Mouse (Mus musculus): ENCODE measurements around the gene Irgc1. TPM values are rescaled to one million over a fixed set of nuclear protein-coding genes. Genes with fewer than 3 reads are reported as not detected.

Irgc1 gene
- polyA plus RNA-seq, 1 experiment from 2014 or later = not detected

- no peak overlapping the region for H3K9ac ChIP-seq (ENCODE audit: low read depth, low read length)
- no peak for ATAC-seq
- no peaks in the 10 kb centered on the region for H3K27me3 ChIP-seq (ENCODE audit: control insufficient read depth, insufficient read depth, low read depth, low read length)
- no peaks in the 10 kb centered on the region for H3K4me1 ChIP-seq (ENCODE audit: control insufficient read depth, insufficient read depth, low read length)
- 79% methylated on average over 2 of the region's 3 CpGs for WGBS
- no peak overlapping the region for H3K4me3 ChIP-seq (ENCODE audit: low read depth, low read length)
- H3K27ac ChIP-seq (ENCODE audit: low read length) = no peak overlapping the region
- no peaks in the 10 kb centered on the region for H3K36me3 ChIP-seq (ENCODE audit: control insufficient read depth, insufficient read depth, low read length)
- H3K4me2 ChIP-seq (ENCODE audit: low read length) = no peak overlapping the region
- no peaks in the 10 kb centered on the region for H3K9me3 ChIP-seq (replicated peaks; ENCODE audit: control insufficient read depth, low read length, poor library complexity, severe bottlenecking)
These were observed 58.0 kb downstream of the Irgc1 start for GRCm38 (mm10) chr7:24394054-24394453.

GRCm38 (mm10) chr7:24391687-24392086 lies 60.4 kb downstream of the Irgc1 start:
- 69% methylated on average over 2 of the region's 2 CpGs for WGBS

GRCm38 (mm10) chr7:24391077-24391476 lies 61.0 kb downstream of the Irgc1 start:
- 48% methylated on average over 5 of the region's 5 CpGs for WGBS
- Histone ChIP-seq H3K27ac (ENCODE audit: low read length) (no peak overlapping the region), H3K36me3 (ENCODE audit: control insufficient read depth, insufficient read depth, low read length) (no peaks in the 10 kb centered on the region), H3K9ac (ENCODE audit: low read depth, low read length) (no peak overlapping the region), H3K9me3 (replicated peaks; ENCODE audit: control insufficient read depth, low read length, poor library complexity, severe bottlenecking) (no peaks in the 10 kb centered on the region), H3K4me3 (ENCODE audit: low read depth, low read length) (no peak overlapping the region), H3K4me2 (ENCODE audit: low read length) (no peak overlapping the region), H3K4me1 (ENCODE audit: control insufficient read depth, insufficient read depth, low read length) (no peaks in the 10 kb centered on the region), H3K27me3 (ENCODE audit: control insufficient read depth, insufficient read depth, low read depth, low read length) (no peaks in the 10 kb centered on the region)
- ATAC-seq = no peak

More at GRCm38 (mm10) chr7:24391687-24392086, 60.4 kb downstream of the Irgc1 start:
- Histone ChIP-seq H3K27me3 (ENCODE audit: control insufficient read depth, insufficient read depth, low read depth, low read length) (no peaks in the 10 kb centered on the region), H3K4me2 (ENCODE audit: low read length) (no peak overlapping the region), H3K36me3 (ENCODE audit: control insufficient read depth, insufficient read depth, low read length) (no peaks in the 10 kb centered on the region), H3K4me3 (ENCODE audit: low read depth, low read length) (no peak overlapping the region), H3K27ac (ENCODE audit: low read length) (no peak overlapping the region), H3K4me1 (ENCODE audit: control insufficient read depth, insufficient read depth, low read length) (no peaks in the 10 kb centered on the region), H3K9ac (ENCODE audit: low read depth, low read length) (no peak overlapping the region), H3K9me3 (replicated peaks; ENCODE audit: control insufficient read depth, low read length, poor library complexity, severe bottlenecking) (no peaks in the 10 kb centered on the region)
- no peak for ATAC-seq

GRCm38 (mm10) chr7:24390512-24390911 lies 61.6 kb downstream of the Irgc1 start:
- Histone ChIP-seq H3K4me2 (ENCODE audit: low read length) (no peak overlapping the region), H3K27ac (ENCODE audit: low read length) (no peak overlapping the region), H3K4me3 (ENCODE audit: low read depth, low read length) (no peak overlapping the region), H3K4me1 (ENCODE audit: control insufficient read depth, insufficient read depth, low read length) (no peaks in the 10 kb centered on the region), H3K36me3 (ENCODE audit: control insufficient read depth, insufficient read depth, low read length) (no peaks in the 10 kb centered on the region), H3K9me3 (replicated peaks; ENCODE audit: control insufficient read depth, low read length, poor library complexity, severe bottlenecking) (no peaks in the 10 kb centered on the region), H3K9ac (ENCODE audit: low read depth, low read length) (no peak overlapping the region), H3K27me3 (ENCODE audit: control insufficient read depth, insufficient read depth, low read depth, low read length) (no peaks in the 10 kb centered on the region)
- 68% methylated on average over 7 of the region's 7 CpGs for WGBS
- ATAC-seq = no peak

- no peak overlapping the region for H3K27ac ChIP-seq (ENCODE audit: low read length)
- no peak for ATAC-seq
- 70% methylated on average over 13 of the region's 13 CpGs for WGBS
- H3K4me2 ChIP-seq (ENCODE audit: low read length) = no peak overlapping the region
- no peaks in the 10 kb centered on the region for H3K4me1 ChIP-seq (ENCODE audit: control insufficient read depth, insufficient read depth, low read length)
- H3K27me3 ChIP-seq (ENCODE audit: control insufficient read depth, insufficient read depth, low read depth, low read length) = no peaks in the 10 kb centered on the region
- H3K36me3 ChIP-seq (ENCODE audit: control insufficient read depth, insufficient read depth, low read length) = no peaks in the 10 kb centered on the region
- no peaks in the 10 kb centered on the region for H3K9me3 ChIP-seq (replicated peaks; ENCODE audit: control insufficient read depth, low read length, poor library complexity, severe bottlenecking)
- H3K9ac ChIP-seq (ENCODE audit: low read depth, low read length) = no peak overlapping the region
- H3K4me3 ChIP-seq (ENCODE audit: low read depth, low read length) = no peak overlapping the region
These were observed 62.4 kb downstream of the Irgc1 start for GRCm38 (mm10) chr7:24389516-24390187.

GRCm38 (mm10) chr7:24387059-24387556 lies 65.0 kb downstream of the Irgc1 start:
- H3K4me1 ChIP-seq (ENCODE audit: control insufficient read depth, insufficient read depth, low read length) = no peaks in the 10 kb centered on the region
- no peak overlapping the region for H3K4me3 ChIP-seq (ENCODE audit: low read depth, low read length)
- H3K27me3 ChIP-seq (ENCODE audit: control insufficient read depth, insufficient read depth, low read depth, low read length) = no peaks in the 10 kb centered on the region
- WGBS = 83% methylated on average over 10 of the region's 10 CpGs
- no peak for ATAC-seq
- no peaks in the 10 kb centered on the region for H3K36me3 ChIP-seq (ENCODE audit: control insufficient read depth, insufficient read depth, low read length)
- H3K4me2 ChIP-seq (ENCODE audit: low read length) = no peak overlapping the region
- no peak overlapping the region for H3K9ac ChIP-seq (ENCODE audit: low read depth, low read length)
- H3K9me3 ChIP-seq (replicated peaks; ENCODE audit: control insufficient read depth, low read length, poor library complexity, severe bottlenecking) = no peaks in the 10 kb centered on the region
- H3K27ac ChIP-seq (ENCODE audit: low read length) = no peak overlapping the region

GRCm38 (mm10) chr7:24384827-24385226 lies 67.3 kb downstream of the Irgc1 start:
- H3K4me1 ChIP-seq (ENCODE audit: control insufficient read depth, insufficient read depth, low read length) = no peaks in the 10 kb centered on the region
- H3K36me3 ChIP-seq (ENCODE audit: control insufficient read depth, insufficient read depth, low read length) = no peaks in the 10 kb centered on the region
- ATAC-seq = peak; percentile 19; the same call in 1 of the 2 replicates
- H3K27me3 ChIP-seq (ENCODE audit: control insufficient read depth, insufficient read depth, low read depth, low read length) = no peaks in the 10 kb centered on the region
- no peak overlapping the region; the same call in 1 of the 2 replicates for H3K4me3 ChIP-seq (ENCODE audit: low read depth, low read length)
- no peak overlapping the region for H3K27ac ChIP-seq (ENCODE audit: low read length)
- no peaks in the 10 kb centered on the region for H3K9me3 ChIP-seq (replicated peaks; ENCODE audit: control insufficient read depth, low read length, poor library complexity, severe bottlenecking)
- H3K4me2 ChIP-seq (ENCODE audit: low read length) = peak overlapping the region; percentile 18; the same call in 1 of the 2 replicates
- 8% methylated on average over 11 of the region's 11 CpGs for WGBS
- no peak overlapping the region for H3K9ac ChIP-seq (ENCODE audit: low read depth, low read length)

GRCm38 (mm10) chr7:24384070-24384469 lies 68.0 kb downstream of the Irgc1 start:
- Histone ChIP-seq H3K27me3 (ENCODE audit: control insufficient read depth, insufficient read depth, low read depth, low read length) (no peaks in the 10 kb centered on the region), H3K27ac (ENCODE audit: low read length) (no peak overlapping the region), H3K36me3 (ENCODE audit: control insufficient read depth, insufficient read depth, low read length) (no peaks in the 10 kb centered on the region), H3K9ac (ENCODE audit: low read depth, low read length) (no peak overlapping the region), H3K4me2 (ENCODE audit: low read length) (no peak overlapping the region), H3K9me3 (replicated peaks; ENCODE audit: control insufficient read depth, low read length, poor library complexity, severe bottlenecking) (no peaks in the 10 kb centered on the region), H3K4me1 (ENCODE audit: control insufficient read depth, insufficient read depth, low read length) (no peaks in the 10 kb centered on the region), H3K4me3 (ENCODE audit: low read depth, low read length) (no peak overlapping the region)
- no peak for ATAC-seq
- WGBS = 73% methylated on average over 6 of the region's 6 CpGs

GRCm38 (mm10) chr7:24382730-24383372 lies 69.2 kb downstream of the Irgc1 start:
- no peak for ATAC-seq
- no peaks in the 10 kb centered on the region for H3K27me3 ChIP-seq (ENCODE audit: control insufficient read depth, insufficient read depth, low read depth, low read length)
- no peak overlapping the region for H3K4me3 ChIP-seq (ENCODE audit: low read depth, low read length)
- no peak overlapping the region for H3K27ac ChIP-seq (ENCODE audit: low read length)
- H3K9ac ChIP-seq (ENCODE audit: low read depth, low read length) = no peak overlapping the region
- 81% methylated on average over 16 of the region's 16 CpGs for WGBS
- no peaks in the 10 kb centered on the region for H3K9me3 ChIP-seq (replicated peaks; ENCODE audit: control insufficient read depth, low read length, poor library complexity, severe bottlenecking)
- no peak overlapping the region for H3K4me2 ChIP-seq (ENCODE audit: low read length)
- no peaks in the 10 kb centered on the region for H3K36me3 ChIP-seq (ENCODE audit: control insufficient read depth, insufficient read depth, low read length)
- H3K4me1 ChIP-seq (ENCODE audit: control insufficient read depth, insufficient read depth, low read length) = no peaks in the 10 kb centered on the region

All from midbrain, embryonic 16.5 days (tissue).